Mouse (Mus musculus) left cerebral cortex, adult 11 months (tissue): ENCODE results near the gene Ubald2.
"Not testable (repeated sequence)": the region's sequence is repeated elsewhere in the genome, so short reads cannot be mapped to it uniquely, and the experiment has no call there.

Source experiments
- DNase-seq: peaks from one replicate; pipeline ENCODE4 v3.0.0; 2022; ENCODE audit warnings: low spot score

The Ubald2 gene

GRCm38 (mm10) chr11:116433356-116434286, at the start of gene Ubald2:
TSS of gene Ubald2 (plus strand) at chr11:116434094.
- peak; percentile 99 for DNase-seq

- DNase-seq = no peak
Measured at GRCm38 (mm10) chr11:116384171-116384570, 49.7 kb upstream of the Ubald2 start.

GRCm38 (mm10) chr11:116385999-116386398, 47.9 kb upstream of the Ubald2 start:
- DNase-seq = no peak

- DNase-seq = no peak
Measured at GRCm38 (mm10) chr11:116387086-116388071, 46.5 kb upstream of the Ubald2 start.

- DNase-seq = no peak
Measured at GRCm38 (mm10) chr11:116388841-116389480, 44.9 kb upstream of the Ubald2 start.

GRCm38 (mm10) chr11:116394769-116395168, 39.1 kb upstream of the Ubald2 start:
- no peak for DNase-seq

- DNase-seq = no peak
Measured at GRCm38 (mm10) chr11:116396276-116396933, 37.5 kb upstream of the Ubald2 start.

- DNase-seq = no peak
Measured at GRCm38 (mm10) chr11:116396934-116397330, 37.0 kb upstream of the Ubald2 start.

GRCm38 (mm10) chr11:116397517-116398347, 36.2 kb upstream of the Ubald2 start:
- DNase-seq = no peak

GRCm38 (mm10) chr11:116398348-116398677, 35.6 kb upstream of the Ubald2 start:
- DNase-seq = no peak

GRCm38 (mm10) chr11:116400560-116400959, 33.3 kb upstream of the Ubald2 start:
- DNase-seq = no peak

GRCm38 (mm10) chr11:116405601-116406000, 28.3 kb upstream of the Ubald2 start:
- DNase-seq = no peak

GRCm38 (mm10) chr11:116406231-116406728, 27.6 kb upstream of the Ubald2 start:
- DNase-seq = no peak

- DNase-seq = no peak
Measured at GRCm38 (mm10) chr11:116409008-116409407, 24.9 kb upstream of the Ubald2 start.

- DNase-seq = not testable (repeated sequence)
Measured at GRCm38 (mm10) chr11:116410415-116410814, 23.5 kb upstream of the Ubald2 start.

- DNase-seq = no peak
Measured at GRCm38 (mm10) chr11:116411582-116411981, 22.3 kb upstream of the Ubald2 start.

- DNase-seq = no peak
Measured at GRCm38 (mm10) chr11:116412028-116412827, 21.7 kb upstream of the Ubald2 start.

GRCm38 (mm10) chr11:116412904-116413630, 20.8 kb upstream of the Ubald2 start, which contains the start of gene Rnf157:
TSS of gene Rnf157 (minus strand) at chr11:116413032.
- DNase-seq = peak; percentile 77

- no peak for DNase-seq
Measured at GRCm38 (mm10) chr11:116413631-116414022, 20.3 kb upstream of the Ubald2 start.
